13 mouse cellular contexts compared by ENCODE assay signal in the genomic region with DNA sequence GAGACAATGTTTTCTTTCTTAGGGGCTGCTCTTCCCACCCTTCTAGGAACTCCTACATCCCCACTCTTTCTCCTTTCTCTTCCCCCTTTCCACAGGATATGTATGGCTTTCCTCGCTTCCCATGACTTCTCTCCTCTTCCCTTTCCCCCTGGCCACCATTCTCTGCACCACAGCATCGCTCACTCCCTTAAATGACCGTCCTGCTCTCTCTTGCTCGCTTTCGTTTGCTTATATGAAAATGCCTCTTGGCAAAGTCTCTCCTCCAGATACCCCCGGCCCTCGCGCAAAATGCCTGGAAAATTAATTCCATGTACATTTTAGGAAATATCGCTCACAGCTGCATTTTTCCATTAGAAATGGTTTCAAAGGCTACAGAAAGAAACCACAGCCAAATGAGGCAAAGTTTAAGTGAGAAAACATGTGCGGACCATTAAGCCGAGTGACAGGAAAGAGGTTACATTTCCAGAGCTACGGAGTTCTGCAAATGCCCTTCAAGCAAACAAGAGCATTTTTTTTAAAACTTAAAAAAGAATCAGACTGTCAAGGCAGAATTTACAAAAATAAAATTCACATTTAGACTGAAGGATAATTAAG.
DNase-seq lines count a peak whose midpoint lies in the region; ATAC-seq and TF ChIP-seq lines count a peak whose summit lies in the region.
"Had no signal": no experiment of that assay in that cellular context is flagged by ENCODE, and none has a peak within 500 bp of the region (broad histone marks: within the 10 kb centered on the region; RNA-seq: fewer than 3 reads in every experiment).

No protein-coding gene starts in this region.

- no peak for TF ChIP-seq CTCF in lung, postnatal 0 days (IDR thresholded peaks at IDR 0.05)

- no peak for ATAC-seq in lung, postnatal 0 days
- no peak for ATAC-seq in embryonic facial prominence, embryonic 13.5 days (ENCODE audit: insufficient number of reproducible peaks, insufficient read depth, low FRiP score, low TSS enrichment, low read depth)
- ATAC-seq in limb, embryonic 13.5 days (ENCODE audit: low FRiP score, low read depth): peak; percentile 52; the same call in 1 of the 2 replicates
- ATAC-seq: forebrain, postnatal 0 days had no signal

- peak; percentile 12 for DNase-seq in lung, postnatal 0 days (ENCODE audit: low spot score)
- no peak for DNase-seq in lung, postnatal 14 days
- no peak for DNase-seq in cerebellum, adult 11 months
- no peak for DNase-seq in ovary, postnatal 10 days (ENCODE audit: low spot score)
- DNase-seq in urinary bladder, adult 18-20 months (ENCODE audit: low spot score in 2 of 2): no peak
- DNase-seq: adrenal gland, postnatal 25 days; cerebellum, adult 11-12 months; forebrain, postnatal 0 days; liver; thymus, postnatal 4 days had no signal

- no peak overlapping the region for H3K27ac ChIP-seq in lung, postnatal 0 days (ENCODE audit: low read length)
- peak overlapping the region; percentile 88 for H3K27ac ChIP-seq in embryonic facial prominence, embryonic 13.5 days
- peak overlapping the region; percentile 90 for H3K27ac ChIP-seq in limb, embryonic 13.5 days

- peak overlapping the region; percentile 17; the same call in 1 of the 2 replicates for H3K4me3 ChIP-seq in lung, postnatal 0 days (ENCODE audit: low read depth, low read length)
- peak overlapping the region; percentile 19 for H3K4me3 ChIP-seq in embryonic facial prominence, embryonic 13.5 days
- peak overlapping the region; percentile 20 for H3K4me3 ChIP-seq in limb, embryonic 13.5 days
- H3K4me3 ChIP-seq: myocyte had no signal

- H3K4me2 ChIP-seq in lung, postnatal 0 days (replicated peaks; ENCODE audit: low read depth, low read length): peak overlapping the region; percentile 36
- H3K4me2 ChIP-seq in embryonic facial prominence, embryonic 13.5 days: peak overlapping the region; percentile 54
- peak overlapping the region; percentile 56 for H3K4me2 ChIP-seq in limb, embryonic 13.5 days (replicated peaks)

- no peaks in the 10 kb centered on the region for H3K27me3 ChIP-seq in lung, postnatal 0 days (replicated peaks; ENCODE audit: insufficient read depth, low read length)
- H3K27me3 ChIP-seq in embryonic facial prominence, embryonic 13.5 days: no peaks in the 10 kb centered on the region
- H3K27me3 ChIP-seq in limb, embryonic 13.5 days: no peaks in the 10 kb centered on the region

- TF ChIP-seq EP300 in lung, postnatal 0 days (IDR thresholded peaks at IDR 0.05): no peak

- H3K9ac ChIP-seq in lung, postnatal 0 days (replicated peaks; ENCODE audit: low read depth): no peak overlapping the region
- 0 out of 2 replicates have a peak overlapping the region, but pooled peaks have one; percentile 52 for H3K9ac ChIP-seq in embryonic facial prominence, embryonic 13.5 days
- peak overlapping the region; percentile 45; the same call in 1 of the 2 replicates for H3K9ac ChIP-seq in limb, embryonic 13.5 days
- H3K9ac ChIP-seq: forebrain, postnatal 0 days had no signal

- H3K9me3 ChIP-seq in lung, postnatal 0 days (ENCODE audit: low read length): no peaks in the 10 kb centered on the region
- H3K9me3 ChIP-seq in embryonic facial prominence, embryonic 13.5 days: no peaks in the 10 kb centered on the region
- H3K9me3 ChIP-seq in limb, embryonic 13.5 days: no peaks in the 10 kb centered on the region

- WGBS in lung, postnatal 0 days: 42% methylated on average over 12 of the region's 12 CpGs
- WGBS in embryonic facial prominence, embryonic 13.5 days: 28% methylated on average over 12 of the region's 12 CpGs
- 16% methylated on average over 12 of the region's 12 CpGs for WGBS in limb, embryonic 13.5 days

- no peaks in the 10 kb centered on the region for H3K36me3 ChIP-seq in lung, postnatal 0 days (ENCODE audit: insufficient read depth, low read length)
- H3K36me3 ChIP-seq in embryonic facial prominence, embryonic 13.5 days: no peaks in the 10 kb centered on the region
- H3K36me3 ChIP-seq in limb, embryonic 13.5 days: no peaks in the 10 kb centered on the region

- no peaks in the 10 kb centered on the region for H3K4me1 ChIP-seq in lung, postnatal 0 days (ENCODE audit: insufficient read depth, low read depth, low read length)
- peaks cover 38% of the 10 kb centered on the region for H3K4me1 ChIP-seq in embryonic facial prominence, embryonic 13.5 days
- peaks cover 45% of the 10 kb centered on the region for H3K4me1 ChIP-seq in limb, embryonic 13.5 days
